Mouse (Mus musculus): Measurements from ENCODE around the gene Rnf2. TPM values are rescaled to one million over a fixed set of nuclear protein-coding genes. Genes with fewer than 3 reads are reported as not detected.

The Rnf2 gene
- total and polyA plus RNA-seq, 3 experiments: 27.5 to 78.2 (median 30.7) TPM

DNA sequence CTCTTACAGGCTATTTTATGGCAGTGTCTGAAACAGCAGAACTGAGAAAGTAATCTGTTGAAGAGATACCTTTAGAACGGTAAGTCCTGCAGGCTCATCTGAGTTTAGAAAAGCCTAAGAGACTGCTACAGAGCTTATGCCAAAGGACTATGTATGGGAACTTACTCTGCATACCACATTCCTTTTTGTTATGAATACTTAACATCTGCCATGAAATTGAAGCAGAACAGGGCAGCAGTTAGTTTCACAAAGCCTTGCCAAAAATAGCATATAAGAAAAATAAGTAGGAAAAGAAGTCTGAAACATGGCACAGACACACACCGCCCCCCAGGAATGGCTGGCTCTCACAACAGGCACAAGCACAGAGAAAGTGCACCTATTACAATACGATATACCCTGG is 90.9 kb downstream of the Rnf2 start:
- TF ChIP-seq EP300 (IDR thresholded peaks at IDR 0.05; ENCODE audit: low read depth in 1 of 2, low read length in 2 of 2) (no peak), ZC3H11A (IDR thresholded peaks at IDR 0.05; ENCODE audit: low read depth, low read length) (no peak), MYB (IDR thresholded peaks at IDR 0.05; ENCODE audit: low read depth, low read length) (no peak), MXI1 (IDR thresholded peaks at IDR 0.05; ENCODE audit: low read depth, low read length) (no peak), RAD21 (IDR thresholded peaks at IDR 0.05; ENCODE audit: low read depth, low read length) (no peak), TAL1 (IDR thresholded peaks at IDR 0.05; ENCODE audit: low read length) (no peak), POLR2AphosphoS2 (IDR thresholded peaks at IDR 0.05; ENCODE audit: low read length) (no peak), CHD1 (IDR thresholded peaks at IDR 0.05; ENCODE audit: low read depth, low read length) (no peak), RCOR1 (IDR thresholded peaks at IDR 0.05; ENCODE audit: low read depth, low read length) (no peak), BHLHE40 (IDR thresholded peaks at IDR 0.05; ENCODE audit: borderline replicate concordance, low read depth, low read length) (no peak)
- Histone ChIP-seq H3K9ac (ENCODE audit: control insufficient read depth, low read depth, low read length, poor library complexity, severe bottlenecking) (no peak overlapping the region), H3K9me3 (replicated peaks; ENCODE audit: insufficient read depth, low read length) (no peaks in the 10 kb centered on the region), H3K4me3 (ENCODE audit: control insufficient read depth in 1 of 2, insufficient read depth in 1 of 2, low read depth in 2 of 2, low read length in 2 of 2) (no peak overlapping the region), H3K27me3 (ENCODE audit: control insufficient read depth in 1 of 2, insufficient read depth in 2 of 2, low read length in 2 of 2) (no peaks in the 10 kb centered on the region), H3K4me1 (ENCODE audit: control insufficient read depth in 1 of 2, insufficient read depth in 2 of 2, low read length in 2 of 2) (no peaks in the 10 kb centered on the region), H3K27ac (ENCODE audit: control insufficient read depth, low read depth, low read length) (no peak overlapping the region), H3K36me3 (ENCODE audit: control insufficient read depth in 1 of 2, insufficient read depth in 2 of 2, low read length in 2 of 2) (peaks cover 0 to 5% of the 10 kb centered on the region in 2 experiments; a peak in 3 of 4 replicates), H3K79me2 (ENCODE audit: control insufficient read depth, insufficient read depth, low read length, poor library complexity) (no peaks in the 10 kb centered on the region)
- no peak for DNase-seq (ENCODE audit: low read depth, low spot score)

Other genes with a start within 250 kb of the Rnf2 start
- 72.0 and 74.5 TPM in 2 replicates for gene Ivns1abp, start 156.5 kb downstream of the Rnf2 start, total RNA-seq (2012; rRNA removed)
- 100 to 1,000 TPM; 127 to 138 TPM for gene Ivns1abp, start 156.5 kb downstream of the Rnf2 start, polyA plus RNA-seq (2012; ENCODE audit: insufficient read depth in 1 of 2, insufficient read length in 2 of 2, low read depth in 1 of 2, low replicate concordance in 2 of 2, missing spikeins in 1 of 2)
- gene Swt1, start 72.5 kb downstream of the Rnf2 start, total RNA-seq (2012; rRNA removed): 13.7 and 14.1 TPM in 2 replicates
- gene Swt1, start 72.5 kb downstream of the Rnf2 start, polyA plus RNA-seq (2012; ENCODE audit: insufficient read depth in 1 of 2, insufficient read length in 2 of 2, low read depth in 1 of 2, low replicate concordance in 2 of 2, missing spikeins in 1 of 2): 10 to 100 TPM in 1 of 2 experiments, not detected in 1; 13.5 TPM
- gene Trmt1l, start 72.4 kb downstream of the Rnf2 start, total RNA-seq (2012; rRNA removed): 13.3 and 15.4 TPM in 2 replicates
- gene Trmt1l, start 72.4 kb downstream of the Rnf2 start, polyA plus RNA-seq (2012; ENCODE audit: insufficient read depth in 1 of 2, insufficient read length in 2 of 2, low read depth in 1 of 2, low replicate concordance in 2 of 2, missing spikeins in 1 of 2): 10 to 100 TPM in 1 of 2 experiments, not detected in 1; 18.2 TPM
- gene Fam129a, start 70.2 kb upstream of the Rnf2 start, total RNA-seq (2012; rRNA removed): 3.1 and 7.4 TPM in 2 replicates
- 10 to 100 TPM in 1 of 2 experiments, 1 to 10 TPM in 1; 8.8 to 67.5 TPM for gene Fam129a, start 70.2 kb upstream of the Rnf2 start, polyA plus RNA-seq (2012; ENCODE audit: insufficient read depth in 1 of 2, insufficient read length in 2 of 2, low read depth in 1 of 2, low replicate concordance in 2 of 2, missing spikeins in 1 of 2)

Data from MEL (cell line).